Mouse (Mus musculus) spleen, adult 12 weeks (tissue): ENCODE data around the gene 1600002K03Rik.
A peak's percentile ranks its signal among the peaks of the same experiment; 100 is the strongest.
"Not testable (repeated sequence)": the region's sequence is repeated elsewhere in the genome, so short reads cannot be mapped to it uniquely, and the experiment has no call there.

Source experiments
- DNase-seq: peaks from one replicate; pipeline ENCODE4 v3.0.0; 2022; ENCODE audit warnings: low spot score

The 1600002K03Rik gene

DNA sequence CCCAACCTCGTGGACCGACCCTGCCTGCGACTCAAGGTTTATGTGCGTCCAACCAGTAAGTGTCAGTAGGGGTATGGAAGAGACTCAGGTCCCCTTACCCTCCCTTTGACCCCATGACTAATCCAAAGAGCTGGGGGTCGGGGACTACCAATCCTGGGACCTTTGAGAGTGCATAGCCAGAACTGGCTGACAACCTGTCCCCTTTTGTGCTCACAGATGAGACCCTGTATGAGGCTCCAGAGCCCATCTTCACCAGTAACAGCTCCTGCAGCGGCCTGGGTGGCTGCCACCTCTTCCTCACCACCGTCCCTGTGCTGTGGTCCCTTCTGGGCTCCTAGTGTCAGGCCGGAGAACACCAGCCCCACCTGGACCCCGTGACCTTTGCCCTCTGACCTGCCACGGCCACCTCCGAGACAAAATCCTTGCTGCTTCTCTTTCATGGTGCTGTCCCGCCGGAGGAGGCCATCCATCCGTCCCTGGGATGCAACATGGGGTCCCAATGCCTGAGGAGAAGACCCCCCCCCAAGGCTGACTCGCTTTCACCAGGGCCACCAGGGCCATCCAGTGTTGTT lies 15.8 kb downstream of the 1600002K03Rik start:
- no peak for DNase-seq

DNA sequence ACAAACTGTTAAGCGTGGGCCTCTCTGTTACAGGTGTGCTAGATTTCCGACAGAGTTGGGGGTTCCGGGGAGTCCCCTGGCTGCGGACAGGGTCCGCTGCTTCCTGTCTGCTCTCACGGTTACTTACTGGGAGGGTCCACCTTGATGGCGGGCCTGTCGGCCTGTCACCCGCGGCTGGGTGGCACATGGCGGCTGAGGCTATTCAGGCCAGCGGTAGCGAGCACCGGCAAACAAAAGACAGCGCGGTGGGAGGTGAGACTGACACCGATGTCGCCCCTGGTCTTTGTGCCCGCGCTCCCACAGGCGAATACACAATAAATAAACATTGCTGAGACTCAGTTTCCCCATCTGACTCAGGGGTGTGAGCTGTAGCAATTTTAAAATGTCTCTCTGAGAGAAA lies 17.3 kb downstream of the 1600002K03Rik start:
- DNase-seq, result no peak

DNA sequence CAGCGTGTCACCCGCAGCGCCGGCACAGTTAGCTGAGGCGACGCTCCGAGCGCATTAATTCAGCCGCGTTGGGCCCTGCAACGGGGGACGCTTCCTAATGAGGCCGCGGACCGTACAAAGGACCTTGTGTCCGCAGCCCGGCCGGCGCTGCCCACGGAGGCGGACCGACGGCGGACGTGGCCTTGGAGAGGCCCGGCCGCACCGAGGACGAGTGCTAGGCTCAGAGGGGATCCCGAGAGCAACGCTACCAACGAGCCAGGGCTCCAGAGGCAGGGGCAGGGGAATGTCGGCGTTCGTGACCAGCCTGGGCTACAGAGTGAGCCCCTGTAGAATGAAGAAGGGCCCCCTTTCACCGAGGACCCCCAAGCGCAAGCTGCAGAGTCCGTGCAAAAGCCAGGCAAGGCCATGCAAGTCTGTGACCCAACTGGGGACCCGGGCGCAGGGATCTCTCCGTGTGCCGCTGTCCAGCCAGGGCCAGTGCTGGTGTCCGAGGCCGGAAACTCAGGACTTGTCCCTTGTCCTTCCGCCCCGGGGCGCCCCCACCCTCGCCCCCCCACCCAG lies 17.8 kb downstream of the 1600002K03Rik start:
- DNase-seq, result no peak

- no peak for DNase-seq
These were observed 21.2 kb downstream of the 1600002K03Rik start for GRCm38 (mm10) chr10:80193976-80194375.

DNA sequence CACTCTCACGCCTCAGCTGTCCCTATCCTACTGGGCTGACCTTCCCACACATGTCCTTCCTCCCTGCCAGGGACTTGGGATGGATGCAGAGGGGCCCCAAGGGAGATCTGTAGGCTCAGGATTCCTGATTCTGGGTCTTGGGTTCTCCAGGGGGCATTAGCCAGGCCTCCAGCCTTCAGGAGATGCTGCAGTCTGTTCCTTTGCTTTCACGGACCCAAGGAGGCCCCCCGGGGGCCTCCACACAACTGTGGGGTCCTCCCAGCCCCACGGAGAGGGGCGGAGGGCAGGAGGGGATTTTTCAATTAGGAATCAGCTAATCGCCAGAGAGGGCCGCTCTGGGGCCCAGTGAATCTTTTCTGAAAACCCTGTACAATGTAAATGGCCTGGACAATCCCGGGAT lies 21.7 kb downstream of the 1600002K03Rik start:
- no peak for DNase-seq

DNA sequence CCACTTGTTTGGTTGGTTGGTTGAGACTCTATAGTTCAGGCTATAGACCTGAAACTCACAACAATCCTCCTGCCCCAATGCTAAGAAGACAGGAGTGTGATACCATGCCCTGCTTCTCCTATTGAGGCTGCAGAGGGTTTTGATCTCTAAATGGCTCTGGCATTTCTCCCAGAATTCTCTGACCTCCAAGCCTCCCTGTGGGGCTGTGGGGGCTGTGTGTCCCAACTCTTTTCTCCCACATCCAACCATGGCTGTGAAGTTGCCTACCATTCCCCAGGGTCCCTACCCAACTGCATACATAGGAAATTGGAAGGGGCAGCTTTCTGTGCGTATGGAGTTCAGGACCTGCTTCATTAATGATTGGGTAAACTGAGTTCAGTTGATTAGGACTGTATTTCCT lies 23.4 kb downstream of the 1600002K03Rik start:
- DNase-seq, result no peak

DNA sequence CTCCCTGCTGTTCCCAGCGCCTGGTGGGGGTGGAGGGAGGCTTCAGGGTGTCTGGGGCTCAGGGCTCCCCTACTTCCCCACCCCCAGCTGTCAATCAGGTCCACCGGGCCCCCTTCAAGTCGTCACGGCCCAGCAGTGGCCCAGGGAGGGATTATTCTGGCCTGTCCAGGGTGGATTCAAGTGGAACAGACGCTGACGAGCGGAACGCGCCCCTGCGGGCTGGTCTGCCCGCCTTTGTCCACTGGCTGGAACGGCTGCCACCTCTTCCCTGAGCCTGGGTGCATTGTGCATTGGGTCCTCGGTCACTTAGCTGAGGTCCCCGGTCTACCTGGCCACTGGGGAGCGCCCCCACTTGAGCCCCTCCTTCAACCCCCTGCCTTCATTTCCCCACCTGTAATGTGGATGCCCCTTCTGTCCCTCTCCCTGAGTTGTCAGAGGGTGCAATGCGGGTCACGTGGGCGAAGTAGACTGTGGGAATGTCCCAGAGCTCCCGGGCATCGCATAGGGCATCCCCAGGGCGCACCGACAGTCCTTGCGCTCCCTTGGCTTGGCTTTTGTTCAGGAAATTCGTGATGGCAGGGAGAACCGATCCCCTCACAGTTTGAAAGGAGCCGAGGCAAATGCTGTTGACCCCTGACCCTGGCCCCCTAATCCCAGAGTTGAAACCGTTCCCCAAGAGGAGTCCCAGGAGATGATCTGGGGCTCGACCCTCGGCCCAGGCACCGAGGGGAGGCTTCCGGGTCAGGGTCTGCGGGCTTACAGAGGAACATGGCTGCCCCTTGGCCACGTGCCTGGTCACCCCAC lies 24.2 kb downstream of the 1600002K03Rik start:
- no peak for DNase-seq

- peak; percentile 62 for DNase-seq
These were observed 26.8 kb downstream of the 1600002K03Rik start for GRCm38 (mm10) chr10:80199440-80200008.

GRCm38 (mm10) chr10:80200485-80200884 lies 27.7 kb downstream of the 1600002K03Rik start:
- DNase-seq, result no peak

GRCm38 (mm10) chr10:80204055-80204454 lies 31.3 kb downstream of the 1600002K03Rik start:
- no peak for DNase-seq

- no peak for DNase-seq
These were observed 34.5 kb downstream of the 1600002K03Rik start for GRCm38 (mm10) chr10:80207201-80207600.

DNA sequence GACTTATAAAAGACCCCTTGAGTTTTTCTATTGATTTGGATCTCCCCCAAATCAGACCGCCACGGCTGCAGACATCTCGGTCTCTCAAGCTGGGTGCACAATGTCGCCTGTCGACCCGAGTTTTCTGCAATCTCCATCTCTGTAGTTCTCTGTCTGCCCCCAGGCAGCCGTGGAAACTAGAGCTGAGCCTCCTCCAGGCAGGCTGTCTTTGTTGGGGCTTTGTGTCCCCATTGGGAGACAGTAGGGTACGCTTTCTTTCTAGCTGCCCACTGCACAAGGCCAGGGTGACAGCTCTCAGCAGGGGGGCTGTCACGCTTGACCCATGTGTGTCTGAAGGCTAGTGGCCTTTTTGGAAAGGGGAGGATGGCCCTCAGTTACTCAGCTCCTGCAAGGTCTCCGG lies 34.9 kb downstream of the 1600002K03Rik start:
- no peak for DNase-seq

- no peak for DNase-seq
These were observed 35.5 kb downstream of the 1600002K03Rik start for GRCm38 (mm10) chr10:80208248-80208647.

GRCm38 (mm10) chr10:80208841-80209371 lies 36.2 kb downstream of the 1600002K03Rik start:
- no peak for DNase-seq

GRCm38 (mm10) chr10:80211547-80212103 lies 38.9 kb downstream of the 1600002K03Rik start:
- DNase-seq, result not testable (repeated sequence)

DNA sequence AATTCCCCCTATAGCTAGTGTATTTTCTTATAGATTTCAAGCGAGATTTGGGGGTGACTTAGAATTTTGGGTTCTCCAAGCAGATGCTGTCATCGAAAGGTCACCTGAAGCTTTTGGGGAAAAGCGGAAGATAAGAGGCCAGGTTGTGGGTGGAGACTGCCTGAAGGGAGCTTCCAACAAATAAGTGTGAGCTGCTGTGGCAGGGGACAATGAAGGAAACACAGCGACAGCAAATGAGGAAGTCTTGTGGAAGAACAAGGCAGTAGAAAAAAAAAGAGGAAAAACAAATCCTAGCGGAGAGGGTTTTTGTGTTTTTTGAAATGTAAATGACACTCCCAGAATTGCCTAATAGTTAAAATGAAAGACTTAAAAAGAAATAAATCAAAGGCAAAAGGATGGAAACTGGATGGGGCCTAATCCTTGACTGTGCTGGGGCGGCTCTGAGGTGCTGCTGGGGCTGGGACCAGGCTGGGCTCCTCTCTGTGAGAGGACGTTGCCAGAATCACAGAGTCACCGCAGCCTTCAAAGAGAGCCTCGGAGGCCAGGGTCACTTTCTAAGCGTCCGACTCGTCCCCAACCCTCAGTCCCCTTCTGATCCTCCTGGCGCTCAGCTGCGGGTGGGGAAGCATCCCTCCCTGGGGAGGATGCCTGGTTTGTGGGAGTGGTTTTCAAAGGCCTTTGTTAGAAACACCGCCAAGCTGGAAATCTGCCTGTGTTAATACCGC lies 42.5 kb downstream of the 1600002K03Rik start:
- no peak for DNase-seq

- DNase-seq, result no peak
These were observed 47.9 kb downstream of the 1600002K03Rik start for GRCm38 (mm10) chr10:80220676-80221075.

GRCm38 (mm10) chr10:80223137-80223536 lies 50.4 kb downstream of the 1600002K03Rik start:
- not testable (repeated sequence) for DNase-seq
